Mouse (Mus musculus) cerebellum, postnatal 10 days (tissue): Measurements from ENCODE around the gene Wfdc1.

Experiments
- DNase-seq, 2 experiments: peaks; one replicate each; pipeline ENCODE4 v3.0.0; 2021; ENCODE audit warnings: mixed read lengths in 2 of 2

Wfdc1 gene

DNA sequence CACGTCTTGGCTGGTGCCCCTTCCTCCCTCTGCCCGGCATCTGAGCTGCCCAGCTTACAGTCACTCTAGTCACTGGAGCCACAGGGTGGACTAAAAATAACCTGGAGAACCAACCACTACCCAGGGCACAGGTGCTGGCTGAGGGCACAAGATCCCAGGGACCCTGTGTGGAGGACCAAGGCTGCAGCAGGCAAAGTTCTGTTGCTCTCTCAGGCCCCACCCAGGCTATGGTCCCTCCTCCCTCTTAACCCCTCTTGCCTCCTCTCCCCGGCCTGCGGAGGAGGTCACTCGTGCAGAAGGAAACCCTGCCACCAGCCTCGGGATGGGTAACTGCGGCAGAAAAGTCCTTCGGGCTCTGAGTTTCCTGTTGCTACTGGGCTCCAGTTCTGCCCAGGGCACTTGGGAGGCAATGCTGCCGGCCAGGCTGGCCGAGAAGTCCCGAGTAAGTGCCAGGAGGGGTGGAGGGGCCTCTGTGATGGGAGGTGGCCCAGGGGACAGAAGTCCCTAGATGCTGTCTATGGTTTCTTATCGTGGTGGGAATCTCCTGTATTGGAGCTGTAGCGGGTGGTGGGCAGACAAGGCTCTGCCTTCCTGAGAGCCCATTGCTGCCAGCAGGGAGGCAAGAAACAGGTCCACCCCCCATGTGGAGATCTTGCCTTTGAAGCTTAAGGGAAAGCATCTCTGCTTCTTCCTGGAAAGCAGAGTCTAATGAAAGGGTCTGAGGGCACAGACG lies at the start of gene Wfdc1:
TSS of gene Wfdc1 (plus strand) at position 147 of the 733 bp plus-strand sequence.
- DNase-seq = no peak

DNA sequence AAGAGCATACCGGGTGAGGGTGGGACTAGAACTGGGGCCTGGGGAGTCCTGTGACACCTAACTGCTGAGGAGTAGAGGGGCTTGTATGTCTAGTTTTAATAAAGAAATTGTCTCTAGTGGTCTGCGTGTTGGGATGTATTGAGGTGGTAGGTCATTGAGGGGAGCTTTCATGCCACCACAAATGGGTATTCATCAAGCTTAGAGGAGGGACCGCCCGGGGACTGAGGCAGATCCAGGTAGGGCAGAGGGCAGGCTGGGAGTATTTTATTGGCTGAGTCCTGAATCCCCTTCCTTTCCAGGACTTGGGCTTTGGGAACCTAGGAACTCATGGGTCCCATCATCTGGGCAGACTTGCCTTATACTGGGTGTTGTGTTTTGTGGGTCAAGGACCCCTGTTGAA lies 49.4 kb upstream of the Wfdc1 start:
- no peak for DNase-seq

- no peak for DNase-seq
Measured at GRCm38 (mm10) chr8:119617586-119617985, 48.6 kb upstream of the Wfdc1 start.

GRCm38 (mm10) chr8:119618887-119619286 lies 47.3 kb upstream of the Wfdc1 start:
- DNase-seq = no peak

GRCm38 (mm10) chr8:119620116-119620840 lies 45.9 kb upstream of the Wfdc1 start:
- DNase-seq = no peak

GRCm38 (mm10) chr8:119620848-119621465 lies 45.2 kb upstream of the Wfdc1 start:
- no peak for DNase-seq

DNA sequence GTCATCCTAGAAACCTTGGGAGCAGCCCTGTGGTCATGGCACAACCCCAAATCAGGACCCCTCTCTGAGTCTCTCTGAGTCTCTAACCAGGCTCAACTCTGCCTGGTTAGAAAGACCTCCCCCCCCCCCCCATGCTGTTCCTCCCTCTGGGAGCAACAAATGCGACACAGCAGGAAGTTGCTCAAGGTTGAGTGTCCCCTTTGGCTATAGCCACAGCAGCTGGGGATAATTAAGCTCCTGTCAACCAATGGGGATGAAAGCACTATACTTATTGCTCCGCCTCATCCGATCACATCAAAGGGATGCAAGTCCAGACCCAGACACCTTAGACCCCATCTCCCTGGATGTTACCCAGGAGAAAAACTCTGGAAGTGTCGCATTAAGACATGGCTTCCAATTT lies 43.6 kb upstream of the Wfdc1 start:
- no peak for DNase-seq

GRCm38 (mm10) chr8:119623061-119623460 lies 43.1 kb upstream of the Wfdc1 start:
- no peak for DNase-seq

- DNase-seq = no peak
Measured at GRCm38 (mm10) chr8:119623744-119624143, 42.4 kb upstream of the Wfdc1 start.

- no peak for DNase-seq
Measured at GRCm38 (mm10) chr8:119624916-119625315, 41.2 kb upstream of the Wfdc1 start.

DNA sequence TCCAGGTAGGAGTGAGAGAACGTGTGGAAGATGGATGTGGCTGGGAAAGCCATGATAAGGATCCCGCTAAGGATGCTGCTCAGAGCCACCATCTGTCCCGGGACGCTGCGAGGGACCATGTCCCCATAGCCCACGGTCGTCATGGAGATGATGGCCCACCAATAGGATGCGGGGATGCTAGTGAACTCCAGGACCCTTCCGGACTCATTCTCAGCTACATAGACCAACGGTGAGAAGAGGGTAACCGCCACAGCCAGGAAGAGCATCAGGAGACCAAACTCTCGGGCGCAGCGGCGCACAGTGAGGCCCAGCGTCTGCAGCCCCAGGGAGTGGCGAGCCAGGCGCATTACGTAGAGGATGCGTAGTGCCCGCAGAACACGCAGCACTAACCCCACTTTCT lies 40.4 kb upstream of the Wfdc1 start:
- no peak for DNase-seq

- DNase-seq = no peak
Measured at GRCm38 (mm10) chr8:119627199-119627598, 39.0 kb upstream of the Wfdc1 start.

DNA sequence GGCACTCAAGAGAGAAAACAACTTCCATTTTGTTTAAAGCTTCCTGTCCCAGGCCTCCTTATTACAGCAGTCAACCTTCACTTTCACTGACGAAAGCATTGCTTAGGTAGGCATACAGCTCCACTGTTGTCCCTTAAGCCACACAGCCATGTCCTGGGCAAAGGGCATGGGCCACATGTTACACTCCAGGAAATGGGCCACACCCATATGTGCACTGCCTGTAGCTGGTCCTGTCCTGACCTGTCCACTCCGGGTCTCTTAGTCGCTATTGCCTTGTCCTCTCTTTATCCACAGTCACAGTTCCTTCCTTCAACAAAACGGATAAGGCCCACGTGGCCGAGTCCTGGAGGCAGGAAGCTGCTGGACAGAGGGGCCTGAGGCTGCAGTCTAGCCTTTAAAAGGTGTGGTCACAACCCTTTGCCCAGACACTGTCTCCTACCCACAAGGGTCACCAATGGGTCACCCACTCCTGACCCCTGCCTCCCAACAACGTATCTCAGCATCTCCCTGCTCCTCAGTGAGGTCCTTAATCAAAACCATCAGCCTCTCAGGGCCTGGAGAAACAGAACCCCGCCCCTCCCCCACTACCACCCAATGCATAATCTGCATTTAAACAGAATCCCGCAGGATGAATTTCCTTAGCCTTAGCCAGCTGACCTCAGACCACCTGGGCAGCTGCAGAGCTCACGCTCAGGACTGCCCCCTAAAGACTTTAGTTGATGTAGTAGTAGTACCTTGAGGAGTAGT lies 38.4 kb upstream of the Wfdc1 start:
- DNase-seq = no peak

- no peak for DNase-seq
Measured at GRCm38 (mm10) chr8:119630841-119631240, 35.3 kb upstream of the Wfdc1 start.

DNA sequence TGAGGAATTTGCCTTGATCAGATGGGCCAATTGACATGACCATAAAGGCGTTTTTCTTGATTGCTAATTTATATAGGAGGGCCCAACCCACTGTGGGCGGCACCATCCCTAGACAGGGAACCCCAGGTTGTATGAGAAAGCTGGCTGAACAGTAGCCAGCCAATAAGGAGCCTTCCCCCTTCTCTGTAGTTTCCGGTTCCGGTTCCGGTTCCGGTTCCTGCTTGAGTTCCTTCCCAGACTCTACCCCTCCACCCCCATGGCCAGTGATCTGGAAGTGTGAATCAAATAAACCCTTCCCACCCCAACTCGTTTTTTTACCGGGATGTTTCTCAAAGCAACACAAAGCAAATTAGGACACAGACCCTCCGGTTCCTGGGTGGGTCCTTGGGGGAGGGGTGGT lies 33.9 kb upstream of the Wfdc1 start:
- DNase-seq = no peak

DNA sequence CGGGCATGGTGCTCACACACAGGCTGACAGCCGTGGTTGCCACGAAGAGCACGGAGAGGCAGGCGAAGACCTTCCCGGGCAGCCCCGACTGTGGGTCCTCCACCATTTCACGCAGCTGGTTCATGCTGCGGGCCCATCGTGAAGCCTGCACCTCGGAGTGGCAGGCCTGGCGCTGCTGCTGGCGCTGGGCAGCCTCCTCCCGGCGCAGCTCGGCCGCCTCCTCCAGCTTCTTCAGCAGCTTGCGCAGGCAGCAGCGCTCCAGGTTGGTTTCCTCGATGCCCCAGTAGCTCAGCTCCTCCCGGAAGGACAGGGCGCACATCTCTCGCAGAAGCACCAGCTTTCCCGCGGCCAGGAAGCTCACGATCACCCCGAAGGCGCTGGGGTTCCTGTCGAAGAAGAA lies 33.3 kb upstream of the Wfdc1 start:
- no peak for DNase-seq

DNA sequence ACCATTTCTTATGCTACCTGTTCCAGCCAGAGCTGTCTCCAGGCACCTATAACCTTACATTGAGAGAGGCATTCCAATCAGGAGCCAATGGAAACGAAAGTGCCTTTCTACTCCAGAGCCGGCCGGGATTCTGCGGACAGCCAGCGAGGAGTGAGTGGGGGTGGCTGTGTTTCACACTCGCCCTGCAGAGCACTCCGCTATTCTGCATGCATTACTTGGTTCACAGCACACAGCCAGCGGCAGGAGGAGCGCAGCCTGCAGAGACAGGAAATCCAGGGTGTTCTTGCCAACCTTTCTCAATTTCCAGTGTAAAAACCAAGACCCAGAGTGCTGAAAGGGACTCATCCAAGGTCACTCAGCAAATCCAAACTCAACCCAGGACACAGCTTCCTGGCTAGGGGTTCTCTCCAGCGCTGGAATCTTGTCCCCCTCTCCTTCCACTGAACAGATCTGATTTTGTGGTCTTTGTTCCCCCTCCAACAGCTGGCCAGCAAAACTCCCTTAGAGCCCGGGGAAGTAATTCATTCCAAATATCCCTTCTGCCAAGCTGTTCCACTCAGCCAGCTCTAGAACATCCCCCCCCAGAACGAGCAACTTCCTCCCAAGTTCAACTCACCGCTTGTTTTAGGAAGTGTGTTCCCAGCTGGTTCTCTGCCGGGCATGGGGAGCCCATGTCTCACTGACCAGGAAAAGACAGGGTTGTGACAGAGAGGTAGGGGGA lies 31.4 kb upstream of the Wfdc1 start:
- no peak for DNase-seq

DNA sequence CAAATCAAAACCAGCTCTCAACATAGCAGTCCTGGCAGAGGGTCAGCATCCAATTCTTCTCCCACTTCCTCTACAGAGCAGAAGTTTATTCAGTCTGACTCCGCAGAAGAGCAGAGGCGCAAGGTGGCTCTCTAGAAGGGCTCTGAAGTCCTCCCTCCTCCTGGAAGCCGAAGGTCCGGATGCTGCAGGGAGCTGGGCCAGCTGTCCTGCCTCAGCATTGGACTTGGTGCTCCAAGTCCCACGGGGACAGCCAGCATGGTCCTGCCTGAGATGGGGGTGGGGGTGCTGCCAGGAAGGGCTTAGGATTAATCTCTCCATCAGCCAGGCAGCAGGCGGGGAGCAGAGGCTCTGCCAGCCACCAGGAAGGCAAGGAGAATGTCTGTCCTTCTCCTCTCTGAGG lies 30.8 kb upstream of the Wfdc1 start, which contains the start of gene Kcng4:
TSS of gene Kcng4 (minus strand) at position 303 of the 400 bp plus-strand sequence.
- peak; percentile 50 to 72 for DNase-seq

DNA sequence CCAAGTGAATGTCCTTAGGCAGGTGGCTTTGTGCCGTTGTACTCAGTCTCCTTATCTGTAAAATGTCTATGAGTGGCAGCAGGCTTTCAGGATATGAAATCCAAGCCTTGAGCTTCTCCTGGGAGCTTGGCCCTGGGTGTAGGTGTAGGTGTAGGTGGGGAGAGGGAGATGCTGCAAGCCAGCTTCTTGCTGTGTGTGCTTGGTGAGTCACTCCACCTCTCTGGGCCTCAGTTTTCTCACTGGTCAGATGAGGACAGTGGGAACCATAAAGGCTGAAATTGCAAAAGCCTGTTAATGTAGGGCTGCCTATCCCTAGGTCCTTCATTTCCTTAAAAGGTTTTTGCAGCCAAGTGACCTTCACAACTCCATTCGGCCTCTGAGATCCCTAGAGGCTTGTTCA lies 30.2 kb upstream of the Wfdc1 start:
- no peak for DNase-seq

DNA sequence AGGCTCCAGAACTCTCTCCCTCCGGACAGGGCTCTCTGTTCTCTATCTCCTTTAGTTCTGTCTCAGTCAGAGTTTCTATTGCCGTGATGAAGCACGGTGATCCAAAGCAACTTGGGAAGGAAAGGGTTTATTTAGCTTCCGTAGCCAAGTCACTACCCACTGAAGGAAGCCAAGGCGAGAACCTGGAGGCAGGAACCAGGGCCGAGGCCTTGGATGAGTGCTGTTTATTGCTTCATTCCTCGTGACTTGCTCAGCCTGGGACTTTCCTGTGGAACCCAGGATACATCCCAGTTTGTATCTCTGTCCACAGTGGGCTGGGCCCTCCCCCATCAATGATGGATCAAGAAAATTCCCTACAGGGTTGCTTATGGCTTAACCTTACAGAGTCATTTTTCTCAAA lies 29.4 kb upstream of the Wfdc1 start:
- no peak for DNase-seq

- DNase-seq = no peak
Measured at GRCm38 (mm10) chr8:119637381-119637780, 28.8 kb upstream of the Wfdc1 start.

DNA sequence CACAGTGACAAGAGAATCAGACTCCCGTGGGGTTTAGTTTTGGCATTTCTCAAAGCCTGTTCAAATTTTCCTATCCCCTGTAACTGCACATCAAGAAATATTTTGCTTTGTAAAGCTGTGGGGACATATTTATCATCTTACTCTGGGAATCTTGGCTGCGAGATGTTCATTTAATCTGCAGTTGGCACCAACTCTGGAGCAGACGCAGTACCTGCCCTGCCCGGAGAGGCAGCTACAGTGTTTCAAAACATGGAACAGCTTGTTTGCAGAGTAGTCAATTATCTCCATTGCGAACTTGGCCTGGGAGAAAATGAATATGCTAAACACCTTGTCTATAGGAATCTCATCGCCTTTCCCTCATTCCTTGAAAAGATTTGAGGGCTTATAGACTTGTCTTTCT lies 27.9 kb upstream of the Wfdc1 start:
- peak; percentile 70 to 77 for DNase-seq

DNA sequence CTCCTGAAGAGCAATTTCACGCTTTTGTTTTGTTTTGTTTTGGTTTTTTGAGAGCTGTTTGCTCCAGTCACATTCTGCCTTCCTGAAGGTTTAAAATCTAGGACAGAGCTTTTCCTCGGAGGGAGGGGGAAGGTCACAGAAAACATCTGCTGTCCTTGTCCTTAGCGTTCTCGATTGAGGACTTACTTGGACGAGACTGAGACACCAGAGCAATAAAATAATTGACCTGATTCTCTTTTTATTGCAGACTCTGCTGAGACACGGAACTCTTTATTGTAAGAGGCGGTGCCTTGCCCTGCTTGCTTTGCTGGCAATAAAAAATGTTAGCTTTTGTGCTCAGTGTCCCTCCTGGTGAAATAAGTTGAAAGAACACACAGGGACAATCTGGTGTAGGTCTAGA lies 26.4 kb upstream of the Wfdc1 start:
- no peak for DNase-seq
